Mouse (Mus musculus): ENCODE results near the gene Mlxip. TPM values are rescaled to one million over a fixed set of nuclear protein-coding genes. Genes with fewer than 3 reads are reported as not detected.

The Mlxip gene
- polyA plus RNA-seq, 2 experiments: 2.5 to 3.7 TPM

GRCm38 (mm10) chr5:123501973-123502372, 107.4 kb downstream of the Mlxip start:
- TF ChIP-seq CTCF (IDR thresholded peaks at IDR 0.05; ENCODE audit: low read depth): no peak
- TF ChIP-seq EP300 (IDR thresholded peaks at IDR 0.05; ENCODE audit: low read depth): no peak
- WGBS (ENCODE audit: insufficient replicate concordance): 43% methylated on average over 4 of the region's 4 CpGs
- no peak overlapping the region for H3K27ac ChIP-seq
- no peaks in the 10 kb centered on the region for H3K36me3 ChIP-seq (replicated peaks; ENCODE audit: control insufficient read depth, insufficient read depth, low read depth)
- no peak overlapping the region for H3K4me3 ChIP-seq (ENCODE audit: insufficient read depth in 1 of 2, low read depth in 2 of 2, low read length in 2 of 2)
- no peaks in the 10 kb centered on the region for H3K9me3 ChIP-seq (ENCODE audit: control insufficient read depth, low read length)
- no peak overlapping the region for H3K4me2 ChIP-seq (ENCODE audit: low read depth)
- DNase-seq (ENCODE audit: low read depth in 3 of 3, low spot score in 3 of 3): no peak
- no peak overlapping the region for H3K9ac ChIP-seq (replicated peaks)
- peaks cover 6% of the 10 kb centered on the region for H3K27me3 ChIP-seq (ENCODE audit: control insufficient read depth, insufficient read depth, low read length)
- H3K4me1 ChIP-seq (replicated peaks; ENCODE audit: control insufficient read depth in 2 of 2, insufficient read depth in 2 of 2, low read length in 1 of 2): peaks cover 0 to 2% of the 10 kb centered on the region in 2 experiments; a peak in 2 of 4 replicates
- ATAC-seq (ENCODE audit: insufficient read depth): no peak

Other genes with a start within 250 kb of the Mlxip start
- gene Psmd9, start 225.4 kb upstream of the Mlxip start, polyA plus RNA-seq (2012; rRNA removed): 17.4 and 26.6 TPM in 2 replicates
- gene Psmd9, start 225.4 kb upstream of the Mlxip start, polyA plus RNA-seq (2014; fragmentation: Nextera tagmentation; extraction: Ambion mirVana): 51.4 and 55.1 TPM in 2 replicates
- 28.7 and 29.2 TPM in 2 replicates for gene Hpd, start 212.1 kb upstream of the Mlxip start, polyA plus RNA-seq (2012; rRNA removed)
- gene Hpd, start 212.1 kb upstream of the Mlxip start, polyA plus RNA-seq (2014; fragmentation: Nextera tagmentation; extraction: Ambion mirVana): 26.7 and 37.0 TPM in 2 replicates
- 0.11 and 0.16 TPM in 2 replicates for gene Wdr66, start 142.7 kb upstream of the Mlxip start, polyA plus RNA-seq (2012; rRNA removed)
- 0.10 TPM in 1 of 2 replicates, not detected in the other for gene Wdr66, start 142.7 kb upstream of the Mlxip start, polyA plus RNA-seq (2014; fragmentation: Nextera tagmentation; extraction: Ambion mirVana)
- gene Bcl7a, start 51.0 kb upstream of the Mlxip start, polyA plus RNA-seq (2012; rRNA removed): 5.0 and 5.6 TPM in 2 replicates
- 4.6 and 4.9 TPM in 2 replicates for gene Bcl7a, start 51.0 kb upstream of the Mlxip start, polyA plus RNA-seq (2014; fragmentation: Nextera tagmentation; extraction: Ambion mirVana)
- gene Lrrc43, start 94.5 kb downstream of the Mlxip start, polyA plus RNA-seq (2012; rRNA removed): 0.02 TPM in 1 of 2 replicates, not detected in the other
- gene Lrrc43, start 94.5 kb downstream of the Mlxip start, polyA plus RNA-seq (2014; fragmentation: Nextera tagmentation; extraction: Ambion mirVana): not detected in 2 replicates
- gene Il31, start 94.7 kb downstream of the Mlxip start, polyA plus RNA-seq (2012; rRNA removed): not detected in 2 replicates
- gene Il31, start 94.7 kb downstream of the Mlxip start, polyA plus RNA-seq (2014; fragmentation: Nextera tagmentation; extraction: Ambion mirVana): not detected in 2 replicates
- not detected in 2 replicates for gene B3gnt4, start 115.7 kb downstream of the Mlxip start, polyA plus RNA-seq (2012; rRNA removed)
- 0.10 TPM in 1 of 2 replicates, not detected in the other for gene B3gnt4, start 115.7 kb downstream of the Mlxip start, polyA plus RNA-seq (2014; fragmentation: Nextera tagmentation; extraction: Ambion mirVana)
- 31.2 and 35.4 TPM in 2 replicates for gene Diablo, start 129.4 kb downstream of the Mlxip start, polyA plus RNA-seq (2012; rRNA removed)
- 55.9 and 62.1 TPM in 2 replicates for gene Diablo, start 129.4 kb downstream of the Mlxip start, polyA plus RNA-seq (2014; fragmentation: Nextera tagmentation; extraction: Ambion mirVana)
- gene Gm49027, start 130.7 kb downstream of the Mlxip start, polyA plus RNA-seq (2012; rRNA removed): 0.28 and 0.44 TPM in 2 replicates
- gene Gm49027, start 130.7 kb downstream of the Mlxip start, polyA plus RNA-seq (2014; fragmentation: Nextera tagmentation; extraction: Ambion mirVana): 0.10 and 0.22 TPM in 2 replicates
- 7.3 and 10.1 TPM in 2 replicates for gene Vps33a, start 178.2 kb downstream of the Mlxip start, polyA plus RNA-seq (2012; rRNA removed)
- 15.5 and 20.6 TPM in 2 replicates for gene Vps33a, start 178.2 kb downstream of the Mlxip start, polyA plus RNA-seq (2014; fragmentation: Nextera tagmentation; extraction: Ambion mirVana)